Mouse (Mus musculus) thymus, adult 2 months (tissue): ENCODE data around the gene Tgm6. TPM values are rescaled to one million over a fixed set of nuclear protein-coding genes. Genes with fewer than 3 reads are reported as not detected.

ENCODE experiments used
- DNase-seq: peaks from one replicate; pipeline ENCODE4 v3.0.0; 2021
- H3K27ac ChIP-seq: fragments of 200-500 bp; 2 replicates; pipeline ENCODE4 v1.5.1; 2012; ENCODE audit warnings: low read length, control low read depth; ENCODE audit not compliant: control insufficient read depth, insufficient read depth
- H3K27me3 ChIP-seq: fragments of 200-500 bp; 2 replicates; pipeline ENCODE4 v1.6.1; 2012; ENCODE audit warnings: mild to moderate bottlenecking, low read length, moderate library complexity, mixed read lengths; ENCODE audit not compliant: control insufficient read depth, insufficient read depth
- H3K36me3 ChIP-seq: fragments of 200-500 bp; 2 replicates; pipeline ENCODE4 v1.6.1; 2012; ENCODE audit warnings: mild to moderate bottlenecking, low read length, moderate library complexity; ENCODE audit not compliant: control insufficient read depth, insufficient read depth
- H3K4me1 ChIP-seq: fragments of 200-500 bp; replicated peaks from 2 replicates; pipeline ENCODE4 v1.6.1; 2012; ENCODE audit warnings: low read length; ENCODE audit not compliant: control insufficient read depth, insufficient read depth
- H3K4me3 ChIP-seq: fragments of 200-500 bp; 2 replicates; pipeline ENCODE4 v1.5.1; 2012; ENCODE audit warnings: mild to moderate bottlenecking, low read length, control low read depth, moderate library complexity; ENCODE audit not compliant: control insufficient read depth, insufficient read depth
- CTCF ChIP-seq: fragments of 200-500 bp; IDR thresholded peaks from 2 replicates; pipeline ENCODE4 v1.5.1; 2012; ENCODE audit warnings: mild to moderate bottlenecking, control low read depth, low read length, moderate library complexity, borderline replicate concordance; ENCODE audit not compliant: control insufficient read depth, poor library complexity, insufficient read depth; ENCODE audit errors: extremely low read depth
- POLR2A ChIP-seq: fragments of 200-500 bp; IDR thresholded peaks from 2 replicates; pipeline ENCODE4 v1.6.1; 2012; ENCODE audit warnings: mild to moderate bottlenecking, low read length, control low read depth, moderate library complexity; ENCODE audit not compliant: control insufficient read depth, poor library complexity, insufficient read depth; ENCODE audit errors: extremely low read depth
- WGBS: fragments of 180-500 bp; shearing (Covaris S2); methylation state at CpG from one replicate; pipeline ENCODE4 v1.1.7; 2018; 5-methylcytosine and 5-hydroxymethylcytosine counted together
- polyA plus RNA-seq: library from polyadenylated mRNA; depleted of rRNA; stranded (reverse); fragments of >200 nt; gene quantifications from 2 replicates; pipeline ENCODE4 v1.2.3, GENCODE M21; 2012; rRNA removed

Tgm6 gene
- 0.04 and 0.09 TPM in 2 replicates for polyA plus RNA-seq

- H3K27ac ChIP-seq = no peak within 1 kb of the TSS
- no peak for TF ChIP-seq CTCF
Measured at GRCm38 (mm10) chr2:130112116-130112515, at the start of gene Tgm6. Gene Tgm6, plus strand, starts transcription at chr2:130112416.

GRCm38 (mm10) chr2:130068228-130068627 lies 44.0 kb upstream of the Tgm6 start:
- no peaks in the 10 kb centered on the region for H3K4me1 ChIP-seq
- WGBS = 36% methylated on average over 3 of the region's 3 CpGs
- no peaks in the 10 kb centered on the region for H3K27me3 ChIP-seq
- H3K27ac ChIP-seq = no peak overlapping the region
- H3K36me3 ChIP-seq = no peaks in the 10 kb centered on the region
- TF ChIP-seq POLR2A (no peak), CTCF (no peak)
- DNase-seq = peak; percentile 9
- no peak overlapping the region for H3K4me3 ChIP-seq

More at GRCm38 (mm10) chr2:130112116-130112515, at the start of gene Tgm6:
- H3K4me1 ChIP-seq = no peaks in the 10 kb centered on the region
- no peak for DNase-seq
- H3K36me3 ChIP-seq = no peaks in the 10 kb centered on the region
- 78% methylated on average over 4 of the region's 4 CpGs for WGBS
- H3K27me3 ChIP-seq = no peaks in the 10 kb centered on the region
- H3K4me3 ChIP-seq = no peak within 1 kb of the TSS

GRCm38 (mm10) chr2:130070396-130070795 lies 41.8 kb upstream of the Tgm6 start:
- Histone ChIP-seq H3K27me3 (no peaks in the 10 kb centered on the region), H3K4me1 (no peaks in the 10 kb centered on the region), H3K4me3 (no peak overlapping the region), H3K36me3 (no peaks in the 10 kb centered on the region), H3K27ac (no peak overlapping the region)
- no peak for TF ChIP-seq CTCF
- DNase-seq = no peak
- 90% methylated on average over 2 of the region's 2 CpGs for WGBS

DNA sequence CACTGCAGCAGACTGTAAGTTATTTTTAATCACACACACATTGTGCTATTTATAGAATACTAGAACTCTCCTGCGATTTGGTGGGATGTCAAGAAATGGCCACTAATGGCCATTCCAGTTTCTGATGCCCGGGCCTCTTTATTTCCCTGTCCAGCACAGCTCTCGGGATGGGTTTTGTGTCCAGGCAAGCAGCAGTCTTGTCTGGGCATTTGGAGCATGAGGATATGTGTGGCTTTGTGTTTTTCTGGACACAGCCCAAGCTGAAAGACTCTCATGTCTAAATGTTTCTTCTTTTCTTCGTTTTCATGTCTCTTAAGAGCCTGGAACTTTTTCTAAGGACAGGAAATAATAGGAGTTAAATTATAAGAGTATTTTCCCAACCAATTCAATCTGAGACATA lies 588 bp downstream of the Tgm6 start:
- TF ChIP-seq CTCF (no peak), POLR2A (no peak)
- 64% methylated on average over 4 of the region's 4 CpGs for WGBS
- H3K27me3 ChIP-seq = no peaks in the 10 kb centered on the region
- H3K36me3 ChIP-seq = no peaks in the 10 kb centered on the region
- no peaks in the 10 kb centered on the region for H3K4me1 ChIP-seq
- no peak overlapping the region for H3K4me3 ChIP-seq
- no peak for DNase-seq
- no peak overlapping the region for H3K27ac ChIP-seq

DNA sequence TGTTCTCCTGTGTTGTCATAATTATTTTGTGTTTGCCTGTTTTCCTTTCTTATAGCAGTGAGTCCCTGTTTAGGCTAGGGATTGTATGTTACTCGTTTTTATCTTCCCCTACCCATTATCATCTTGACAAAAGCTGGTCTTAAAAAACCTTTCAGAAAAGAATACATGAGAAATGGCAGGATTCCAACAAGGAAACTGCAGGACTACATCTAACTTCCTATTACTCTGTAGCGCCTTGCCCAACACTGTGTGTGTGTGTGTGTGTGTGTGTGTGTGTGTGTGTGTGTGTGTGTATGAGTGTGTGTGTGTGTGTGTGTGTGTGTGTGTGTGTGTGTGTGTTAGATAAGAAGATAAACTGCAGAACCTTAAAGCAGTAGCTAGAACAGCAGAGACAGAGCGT lies 1.2 kb downstream of the Tgm6 start:
- Histone ChIP-seq H3K4me3 (no peak overlapping the region), H3K4me1 (no peaks in the 10 kb centered on the region), H3K27me3 (no peaks in the 10 kb centered on the region), H3K36me3 (no peaks in the 10 kb centered on the region), H3K27ac (no peak overlapping the region)
- TF ChIP-seq CTCF = no peak
- no peak for TF ChIP-seq POLR2A
- WGBS = 16% methylated on average over 3 of the region's 3 CpGs
- DNase-seq = no peak

DNA sequence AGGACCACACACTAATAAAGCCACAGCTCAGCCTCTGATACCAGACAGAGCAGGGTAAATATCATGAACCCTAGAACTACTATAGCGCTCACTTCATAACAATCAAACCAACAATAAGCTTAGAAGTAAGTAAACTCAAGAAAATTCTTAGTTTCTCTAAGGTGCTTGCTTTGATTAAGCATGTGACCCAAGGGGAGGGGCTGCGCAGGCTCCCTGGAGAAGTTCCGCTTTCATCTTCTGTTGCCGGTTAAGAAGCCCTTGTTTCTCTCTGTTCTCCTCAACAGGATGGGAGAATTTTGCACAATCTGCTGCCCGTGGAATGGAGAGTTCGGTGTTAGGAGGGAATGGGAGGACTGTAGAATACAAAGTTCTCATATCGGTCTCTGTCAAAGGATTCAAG lies 6.4 kb downstream of the Tgm6 start:
- no peak for DNase-seq
- H3K27ac ChIP-seq = no peak overlapping the region
- no peak for TF ChIP-seq POLR2A
- WGBS = 78% methylated on average over 7 of the region's 7 CpGs
- no peak overlapping the region for H3K4me3 ChIP-seq
- H3K36me3 ChIP-seq = no peaks in the 10 kb centered on the region
- H3K4me1 ChIP-seq = no peaks in the 10 kb centered on the region
- H3K27me3 ChIP-seq = no peaks in the 10 kb centered on the region

GRCm38 (mm10) chr2:130125279-130126059 lies 13.3 kb downstream of the Tgm6 start:
- H3K27ac ChIP-seq = no peak overlapping the region
- H3K36me3 ChIP-seq = no peaks in the 10 kb centered on the region
- 88% methylated on average over 6 of the region's 6 CpGs for WGBS
- no peaks in the 10 kb centered on the region for H3K27me3 ChIP-seq
- H3K4me3 ChIP-seq = no peak overlapping the region
- DNase-seq = no peak
- H3K4me1 ChIP-seq = no peaks in the 10 kb centered on the region
- no peak for TF ChIP-seq CTCF
- TF ChIP-seq POLR2A = no peak
